18 mouse cellular contexts compared by ENCODE assay signal in genomic region chr6:115583430-115584125, GRCm38 (mm10). TPM values are rescaled to one million over a fixed set of nuclear protein-coding genes. Genes with fewer than 3 reads are reported as not detected.
"Had no signal": no experiment of that assay in that cellular context is flagged by ENCODE, and none has a peak within 500 bp of the region (broad histone marks: within the 10 kb centered on the region; RNA-seq: fewer than 3 reads in every experiment).

No protein-coding gene starts in this region.

- DNase-seq: left cerebral cortex, postnatal 4 days; lung, adult 18-20 months; lung, postnatal 36 days; right cerebral cortex, adult 18-20 months; right cerebral cortex, postnatal 25 days; thymus, postnatal 4 days had no signal

- H3K27ac ChIP-seq: kidney, postnatal 0 days; limb, embryonic 13.5 days; liver, embryonic 14.5 days; midbrain, embryonic 12.5 days; neural tube, embryonic 13.5 days; stomach, postnatal 0 days had no signal

- ATAC-seq: midbrain, embryonic 16.5 days had no signal

- H3K4me1 ChIP-seq: limb, embryonic 13.5 days; midbrain, embryonic 12.5 days; neural tube, embryonic 13.5 days had no signal

- H3K9ac ChIP-seq: limb, embryonic 13.5 days; liver, embryonic 14.5 days; midbrain, embryonic 12.5 days; neural tube, embryonic 13.5 days had no signal

- H3K9me3 ChIP-seq: limb, embryonic 13.5 days; midbrain, embryonic 12.5 days; neural tube, embryonic 13.5 days had no signal

- H3K4me3 ChIP-seq: limb, embryonic 13.5 days; megakaryocyte, embryonic 14.5 days; midbrain, embryonic 12.5 days; neural tube, embryonic 13.5 days had no signal

- H3K4me2 ChIP-seq: limb, embryonic 13.5 days; midbrain, embryonic 12.5 days; neural tube, embryonic 13.5 days had no signal

- H3K27me3 ChIP-seq: limb, embryonic 13.5 days; midbrain, embryonic 12.5 days; neural tube, embryonic 13.5 days had no signal

RNA-seq across cellular contexts. Expression of gene Mkrn2os, which starts 8.8 kb away (rescaled TPM):
- total RNA-seq: layer of hippocampus, adult 8-10 months; layer of hippocampus, postnatal 14 days; left cerebral cortex, adult 18-20 months; left cerebral cortex, postnatal 10 days; left cerebral cortex, postnatal 4 days had no signal
